Mouse (Mus musculus) left cerebral cortex, postnatal 25 days (tissue): ENCODE data around the gene Slc2a13. TPM values are rescaled to one million over a fixed set of nuclear protein-coding genes. Genes with fewer than 3 reads are reported as not detected.

Source experiments
- DNase-seq, 2 experiments: peaks; one replicate each; pipeline ENCODE4 v3.0.0; 2022; ENCODE audit warnings: low spot score in 2 of 2, mixed read lengths in 1 of 2
- intact Hi-C: fragments of 180-260 bp; cut with DNase I; formaldehyde crosslinking; loops from one replicate; pipeline ENCODE4 v1.15.1; 2025
- total RNA-seq, 2 experiments: library from RNA; stranded (reverse); gene quantifications; 2 replicates each; pipeline ENCODE4 v1.2.3; 2021

Gene Slc2a13
- 100 to 1,000 TPM; 109 to 116 TPM for total RNA-seq

DNA sequence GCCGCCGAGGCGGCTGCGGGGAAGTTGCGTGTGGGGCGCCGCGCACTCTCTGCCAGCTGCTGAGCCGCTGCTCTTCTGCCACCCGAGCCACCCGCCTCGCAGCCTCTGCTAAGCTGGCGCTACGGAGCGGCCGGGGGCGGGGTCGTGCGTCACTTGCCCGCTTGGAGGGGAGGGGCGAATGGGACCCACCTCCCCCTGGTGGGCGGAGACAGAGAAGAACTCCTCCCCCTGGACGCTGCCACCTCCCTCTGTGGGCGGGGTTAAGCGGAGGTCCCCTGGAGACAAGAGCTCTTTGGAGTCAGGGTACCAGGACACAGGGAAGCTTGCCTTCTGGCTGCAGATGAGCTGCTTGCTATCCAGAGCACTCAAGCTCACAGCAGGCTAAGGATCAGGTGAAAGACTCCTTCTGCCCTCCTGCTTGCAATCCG lies at the start of gene Slc2a13:
Slc2a13 (minus strand) TSS at position 151 of the 428 bp plus-strand sequence.
- peak; percentile 89 to 95 for DNase-seq
- intact Hi-C loops = loop anchor here (2.0 to 5.0 kb wide), 4 partner anchors 196 to 381 kb away; partner anchors contain the start of gene Abcd2

DNA sequence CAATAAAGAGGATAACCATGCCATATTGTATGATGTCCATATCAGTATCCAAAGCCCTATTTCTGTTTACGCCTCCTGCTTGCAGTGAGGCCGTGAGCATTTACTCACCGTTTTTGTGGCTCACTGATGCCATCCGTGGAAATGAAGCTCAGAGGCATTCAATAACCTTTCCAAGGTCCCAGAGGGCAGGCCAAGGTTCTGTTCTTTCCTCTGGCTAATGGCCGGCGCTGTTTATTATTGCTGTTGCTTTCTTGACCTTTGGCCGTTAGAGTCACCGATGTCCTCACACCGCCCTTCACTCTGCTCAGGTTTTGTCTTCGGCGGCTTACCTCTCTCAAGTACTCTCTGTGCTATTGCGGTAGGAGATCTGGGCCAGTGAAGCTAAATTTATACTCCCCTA lies 43.0 kb upstream of the Slc2a13 start:
- intact Hi-C loops = no loop called here
- DNase-seq = no peak

DNA sequence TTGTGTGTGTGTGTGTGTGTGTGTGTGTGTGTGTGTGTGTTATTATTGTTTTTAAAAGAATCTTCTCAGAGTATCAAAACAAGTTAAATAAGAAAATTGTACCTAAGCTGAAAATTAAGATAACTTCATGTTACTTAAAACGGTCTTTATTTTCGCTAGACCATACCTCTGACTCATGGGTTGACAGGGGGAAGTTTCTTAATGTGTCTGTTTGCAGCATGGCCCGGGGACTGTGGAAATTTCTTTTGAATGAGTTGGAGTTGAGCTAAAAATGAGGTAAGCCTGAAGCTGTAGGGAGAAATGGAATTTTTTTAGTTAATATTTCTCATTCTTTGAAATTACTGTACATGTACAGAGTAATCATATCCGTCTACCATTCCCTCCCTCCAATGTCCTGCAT lies 42.5 kb upstream of the Slc2a13 start:
- intact Hi-C loops = loop anchor here (1.0 kb wide), 1 partner anchor 58 kb away; the partner anchor contains the start of gene Lrrk2
- DNase-seq = peak in 1 of 2 experiments; percentile 60

DNA sequence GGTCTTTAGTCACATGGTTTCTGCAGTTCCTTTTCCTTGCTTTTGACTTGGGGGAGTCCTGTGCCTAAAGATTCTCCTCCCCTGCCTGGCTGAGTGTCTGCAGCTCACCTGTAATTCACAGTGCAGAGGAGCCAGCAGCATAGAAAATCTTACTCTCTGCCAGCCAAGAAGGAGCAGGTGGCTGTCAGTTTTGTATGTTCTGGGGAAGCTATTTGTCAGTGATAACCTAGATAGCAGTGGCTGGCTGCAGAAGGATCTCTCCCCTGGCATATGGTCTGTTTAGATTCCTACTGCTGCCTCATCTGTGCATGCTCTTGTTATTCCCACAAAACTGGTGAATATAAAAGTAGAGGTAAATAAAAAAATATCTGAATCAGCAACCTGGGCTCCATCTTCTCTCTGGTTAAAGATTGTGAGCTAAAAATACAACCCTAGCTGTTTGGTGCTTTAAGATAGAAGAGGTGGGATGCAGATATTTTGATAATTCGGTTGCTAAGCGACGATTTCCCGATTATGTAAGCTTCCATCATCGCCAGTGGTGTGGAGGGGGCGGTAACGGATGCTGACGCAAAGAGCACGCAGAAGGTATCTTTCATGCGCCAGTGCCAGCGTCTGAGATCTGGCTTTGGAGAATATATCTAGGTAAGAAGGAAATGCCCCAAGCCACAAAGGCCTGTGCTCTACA lies 41.1 kb upstream of the Slc2a13 start:
- peak; percentile 82 to 96 for DNase-seq
- intact Hi-C loops = no loop called here

DNA sequence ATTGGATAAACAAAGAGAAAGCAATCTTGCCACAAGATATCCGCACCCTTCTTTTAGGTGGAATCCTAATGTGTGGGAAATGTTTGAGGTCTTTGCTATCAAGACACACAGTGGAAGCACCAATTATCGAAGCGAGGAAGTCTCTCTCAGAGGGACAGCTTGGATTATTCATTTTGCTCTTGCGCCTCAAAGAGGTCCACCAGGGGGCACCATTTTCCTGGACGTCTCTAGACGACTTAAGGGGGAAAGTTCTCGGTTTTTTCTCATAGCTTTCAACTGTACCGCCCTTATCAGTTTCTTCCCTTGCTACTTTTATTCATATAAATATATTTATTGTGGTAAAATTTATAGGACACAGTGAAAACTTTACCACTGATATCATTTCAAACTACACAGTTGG lies 36.7 kb upstream of the Slc2a13 start:
- intact Hi-C loops = loop anchor here (2.0 kb wide), 1 partner anchor 143 kb away; no protein-coding TSS in a partner anchor
- DNase-seq = peak; percentile 37 to 63

DNA sequence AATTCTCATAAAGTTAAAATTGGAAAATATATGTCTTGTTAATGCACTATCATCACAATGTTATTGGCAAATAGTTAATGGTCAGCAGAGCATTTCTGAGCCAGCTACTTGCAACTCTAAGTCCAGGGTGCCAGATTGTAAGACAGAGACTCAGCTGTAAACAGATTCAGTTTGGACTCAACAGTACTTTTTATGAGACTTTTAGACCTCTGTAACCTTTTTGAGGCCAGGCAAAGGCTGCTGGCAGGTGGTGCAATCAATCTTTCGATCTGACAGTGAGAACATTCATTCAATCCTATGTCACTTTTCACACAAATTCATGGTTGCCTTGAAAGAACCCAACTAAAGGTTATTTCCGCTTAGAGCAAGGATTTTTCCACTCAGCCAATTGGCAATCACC lies 35.8 kb upstream of the Slc2a13 start:
- intact Hi-C loops = loop anchor here (2.0 kb wide), 1 partner anchor 144 kb away; no protein-coding TSS in a partner anchor

DNA sequence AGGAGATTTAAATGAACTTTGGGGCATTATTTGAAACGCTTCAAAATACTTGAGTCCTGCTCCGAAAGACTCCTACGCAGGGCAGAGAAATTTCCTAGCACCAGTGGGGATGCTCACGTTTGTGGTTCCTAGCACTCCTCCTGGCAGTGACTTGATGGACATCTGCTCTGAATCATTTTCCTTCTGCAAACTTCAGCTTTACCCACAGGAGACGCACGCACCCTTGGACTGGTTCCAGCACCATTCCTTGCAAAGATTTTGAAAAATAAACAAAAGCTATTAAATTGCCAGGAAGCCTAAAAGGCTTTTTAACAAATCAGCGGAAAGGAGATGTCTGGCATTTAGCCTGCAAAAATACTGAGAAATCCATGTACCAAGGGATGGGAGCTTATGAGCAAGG lies 28.1 kb upstream of the Slc2a13 start:
- intact Hi-C loops = no loop called here
- peak; percentile 26 to 53 for DNase-seq

More for the DNA sequence above, 35.8 kb upstream of the Slc2a13 start:
- no peak for DNase-seq

DNA sequence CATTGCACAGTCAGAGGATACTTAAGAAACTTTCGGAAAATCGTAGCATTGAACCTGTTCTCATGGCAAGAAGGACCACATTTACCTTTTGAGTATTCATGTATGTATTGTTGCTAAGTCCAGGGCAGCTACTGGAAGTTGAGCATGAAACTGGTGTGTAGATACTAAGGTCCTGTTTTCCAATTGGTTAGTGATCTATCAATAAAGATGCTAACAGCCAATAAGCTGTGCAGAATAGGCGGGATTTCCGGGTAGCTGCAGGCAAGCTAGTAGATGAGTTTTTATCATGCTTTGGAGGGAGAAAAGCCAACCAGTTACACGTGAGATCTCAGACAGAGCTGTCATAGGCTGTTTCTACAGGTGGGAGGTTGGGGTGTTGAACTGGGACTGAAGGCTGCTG lies 24.2 kb upstream of the Slc2a13 start:
- intact Hi-C loops = no loop called here
- DNase-seq = no peak

DNA sequence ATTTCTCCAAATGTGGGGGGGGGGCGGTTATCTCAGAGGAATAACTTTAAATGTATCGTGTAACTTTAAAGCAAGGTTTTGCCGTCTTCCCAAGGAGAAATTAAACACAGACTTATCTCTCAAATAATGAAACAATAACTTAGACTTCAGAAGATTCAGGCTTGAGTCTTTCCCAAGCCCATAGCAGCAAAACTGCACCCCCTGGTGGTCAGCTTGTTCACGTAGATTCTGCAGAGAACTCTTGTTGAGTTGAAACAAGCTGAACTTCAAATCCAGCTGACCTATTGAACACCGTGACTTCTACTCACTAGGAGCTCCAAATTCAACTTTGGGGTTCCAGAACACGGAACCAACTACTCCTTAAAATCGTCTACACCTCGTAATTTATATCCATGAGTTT lies 1.4 kb upstream of the Slc2a13 start:
- peak; percentile 82 to 88 for DNase-seq
- intact Hi-C loops = loop anchor here (1.0 to 5.0 kb wide), 4 partner anchors 96 to 382 kb away; partner anchors contain the start of gene Abcd2

DNA sequence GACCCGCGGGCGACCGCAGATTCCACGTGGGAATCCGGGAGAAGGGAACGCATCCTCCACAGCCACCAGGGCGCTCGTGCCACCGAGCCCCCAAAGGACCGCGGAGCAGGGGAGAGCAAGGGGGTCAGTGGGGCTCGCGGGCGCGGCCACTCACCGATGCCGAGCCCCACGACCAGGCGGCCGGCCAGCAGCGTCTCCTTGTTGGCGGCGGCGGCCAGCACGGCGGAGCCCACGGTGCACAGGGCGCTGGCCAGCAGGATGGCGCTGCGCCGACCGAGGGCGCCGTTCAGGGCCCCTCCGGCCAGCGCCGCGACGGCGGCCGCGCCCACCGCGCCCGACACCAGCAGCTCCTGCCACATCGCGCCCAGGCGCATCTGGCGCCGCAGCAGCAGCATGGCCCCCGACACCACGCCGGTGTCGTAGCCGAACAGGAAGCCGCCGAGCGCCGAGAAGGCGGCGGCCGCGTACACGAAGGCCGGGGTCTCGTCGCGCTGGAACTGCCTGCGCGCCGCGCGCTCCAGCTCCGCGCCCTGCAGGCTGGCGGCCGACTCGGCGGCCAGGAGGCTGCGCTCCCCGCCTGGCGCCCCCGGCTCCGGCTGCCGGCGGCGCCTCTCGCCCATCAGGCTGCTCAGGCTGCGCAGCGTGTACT lies 516 bp downstream of the Slc2a13 start:
- no peak for DNase-seq
- intact Hi-C loops = loop anchor here (2.0 to 5.0 kb wide), 4 partner anchors 195 to 380 kb away; partner anchors contain the start of gene Abcd2

DNA sequence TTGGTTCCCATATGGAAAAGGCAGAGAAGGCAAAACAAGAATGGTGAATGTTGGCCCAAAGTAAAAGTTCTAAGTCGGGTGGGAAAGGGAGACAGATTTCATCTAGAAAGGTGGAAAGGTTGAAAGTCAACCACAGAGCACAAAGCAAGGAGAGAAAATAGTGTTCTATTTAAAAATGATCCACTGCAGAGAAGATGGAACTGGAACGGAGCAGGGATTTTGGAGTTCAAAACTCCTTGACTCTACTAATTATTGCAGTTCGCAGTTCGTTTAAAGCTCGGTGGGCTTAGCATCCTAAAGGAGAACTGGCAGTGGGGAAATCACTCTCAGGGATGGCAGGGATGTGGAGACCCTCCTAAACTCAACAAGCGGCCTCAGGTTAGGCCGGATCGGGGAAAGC lies 1.1 kb downstream of the Slc2a13 start:
- intact Hi-C loops = loop anchor here (2.0 to 5.0 kb wide), 4 partner anchors 195 to 380 kb away; partner anchors contain the start of gene Abcd2
- DNase-seq = no peak

DNA sequence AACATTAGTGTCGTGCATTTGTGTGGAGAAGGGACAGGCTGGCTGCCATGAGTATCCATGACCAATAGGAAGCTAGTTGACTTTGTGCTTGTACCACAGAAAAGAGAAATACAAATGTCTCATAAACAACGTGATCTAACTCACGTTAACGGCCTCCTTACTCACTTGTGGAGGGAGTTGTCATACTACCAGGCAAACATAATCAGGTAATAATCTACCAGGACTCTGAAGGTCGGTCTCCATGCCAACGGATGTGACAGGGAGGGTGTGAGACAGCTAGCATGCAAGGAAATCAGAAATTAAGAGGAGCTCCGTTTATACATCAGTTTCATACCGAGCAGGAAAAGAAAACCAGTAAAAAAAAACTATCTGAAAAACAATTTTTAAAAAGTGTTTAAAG lies 6.3 kb downstream of the Slc2a13 start:
- intact Hi-C loops = no loop called here
- DNase-seq = no peak

DNA sequence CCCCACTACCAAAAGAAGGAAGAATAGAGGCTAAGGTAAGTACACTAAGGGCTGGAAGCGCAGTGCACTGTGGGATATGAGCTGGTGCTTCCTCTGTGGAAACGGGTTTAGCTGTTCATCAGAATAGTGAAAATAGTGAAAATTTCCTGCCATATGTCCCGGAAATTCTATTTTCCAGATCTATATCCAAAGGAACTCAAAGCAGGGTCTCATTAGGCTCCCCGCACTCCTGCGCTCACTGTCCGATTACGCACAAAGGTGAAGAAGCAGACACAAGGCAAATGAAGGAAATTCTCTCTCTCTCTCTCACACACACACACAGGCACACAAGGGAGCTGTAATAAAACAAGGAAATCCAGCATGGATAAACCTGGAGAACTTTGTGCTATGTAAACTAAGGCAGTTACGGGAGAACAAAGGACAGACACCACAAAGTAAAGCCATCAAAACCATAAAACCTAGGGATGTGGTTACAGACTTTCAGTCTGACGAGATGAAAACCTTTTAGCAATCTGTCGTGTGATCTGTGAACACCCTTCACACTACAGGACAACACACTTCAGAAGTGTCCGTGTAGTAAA lies 7.9 kb downstream of the Slc2a13 start:
- intact Hi-C loops = no loop called here
- DNase-seq = no peak

DNA sequence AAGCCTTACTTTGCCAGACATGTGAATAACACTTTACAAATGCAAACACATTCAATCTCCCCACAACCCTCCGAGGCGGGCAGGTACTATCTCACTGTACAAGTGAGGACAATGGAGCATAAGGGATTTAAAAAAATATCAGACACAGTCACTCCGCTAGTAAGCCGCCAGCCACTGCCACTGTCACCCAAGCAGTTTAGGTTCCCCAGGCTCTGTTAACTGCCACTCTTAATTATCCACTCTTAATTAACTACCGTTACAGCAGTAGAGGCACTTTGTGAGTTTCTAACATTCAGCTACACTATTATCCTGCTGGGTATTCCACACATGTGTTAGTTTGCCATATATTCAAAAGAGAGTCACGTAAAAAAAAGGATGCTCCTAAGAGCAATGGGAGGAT lies 11.3 kb downstream of the Slc2a13 start:
- intact Hi-C loops = no loop called here
- no peak for DNase-seq

DNA sequence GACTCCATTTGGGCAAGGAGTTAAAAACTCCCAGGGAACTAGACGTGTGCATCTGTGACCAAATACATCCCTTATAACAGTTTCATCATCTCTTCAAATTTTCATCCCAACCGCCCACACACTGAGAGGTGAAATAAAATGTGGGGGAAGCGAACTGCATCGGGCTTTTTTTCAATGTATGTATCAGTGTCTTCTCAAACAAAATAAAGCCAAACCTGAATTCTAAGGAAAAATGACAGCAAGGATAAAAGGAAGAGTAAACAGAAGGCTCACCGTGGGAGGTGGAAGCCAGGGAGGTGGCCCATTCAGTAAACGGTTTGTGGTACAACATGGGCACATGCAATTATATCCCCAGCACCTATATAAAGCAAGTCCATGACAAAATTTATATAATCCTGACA lies 17.7 kb downstream of the Slc2a13 start:
- peak in 1 of 2 experiments; percentile 74 for DNase-seq
- intact Hi-C loops = no loop called here

DNA sequence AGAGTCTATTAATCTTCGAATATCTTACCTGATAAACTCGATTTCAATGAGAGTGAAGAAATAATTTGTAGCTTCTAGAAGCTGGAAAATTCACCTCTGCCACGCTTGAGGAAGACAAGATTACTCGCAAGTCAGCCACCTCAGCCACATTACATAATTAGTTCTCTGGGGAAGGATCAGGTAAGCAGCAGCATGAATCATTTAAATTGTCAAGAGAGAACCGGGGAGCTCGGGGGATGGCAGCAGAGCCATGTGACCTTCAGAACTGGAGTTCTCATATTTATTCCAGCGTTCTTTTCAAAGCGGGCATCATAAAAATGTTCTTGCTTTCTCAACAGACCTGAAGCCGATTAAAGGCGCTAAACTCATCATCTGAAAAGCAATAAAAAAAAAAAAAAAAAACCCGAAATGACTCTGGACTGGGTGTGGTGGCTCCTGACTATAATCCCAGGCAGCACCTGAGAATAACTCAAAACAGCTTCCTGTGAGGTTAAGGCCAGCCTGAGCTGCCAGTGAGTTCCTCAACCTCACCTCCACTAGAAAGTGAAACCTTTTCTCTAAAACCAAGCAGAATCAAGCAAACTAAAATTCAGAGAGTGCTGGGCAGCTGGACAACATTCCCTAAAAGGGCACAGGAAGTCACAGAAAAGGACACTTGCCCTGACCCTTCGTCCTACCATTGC lies 24.3 kb downstream of the Slc2a13 start:
- intact Hi-C loops = no loop called here
- no peak for DNase-seq

DNA sequence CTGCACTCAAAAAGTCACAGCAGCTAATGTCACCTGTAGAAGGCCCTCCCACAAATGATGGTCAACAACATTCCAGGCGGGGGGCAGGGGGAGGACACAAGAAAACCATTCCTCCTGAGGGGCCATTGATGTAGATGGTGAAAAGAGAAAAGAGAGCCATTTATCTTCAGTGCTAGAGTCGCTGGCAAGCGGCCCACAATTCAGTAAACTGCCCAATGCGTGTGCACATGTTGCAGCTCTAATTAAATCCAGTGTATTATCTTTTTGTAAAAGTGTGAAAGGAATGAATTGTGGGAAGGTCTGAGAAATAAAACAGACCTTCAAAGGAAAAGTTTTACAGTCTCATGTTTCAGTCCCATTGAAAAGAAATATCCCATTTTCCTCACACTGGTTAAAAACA lies 28.5 kb downstream of the Slc2a13 start:
- DNase-seq = no peak
- intact Hi-C loops = no loop called here

DNA sequence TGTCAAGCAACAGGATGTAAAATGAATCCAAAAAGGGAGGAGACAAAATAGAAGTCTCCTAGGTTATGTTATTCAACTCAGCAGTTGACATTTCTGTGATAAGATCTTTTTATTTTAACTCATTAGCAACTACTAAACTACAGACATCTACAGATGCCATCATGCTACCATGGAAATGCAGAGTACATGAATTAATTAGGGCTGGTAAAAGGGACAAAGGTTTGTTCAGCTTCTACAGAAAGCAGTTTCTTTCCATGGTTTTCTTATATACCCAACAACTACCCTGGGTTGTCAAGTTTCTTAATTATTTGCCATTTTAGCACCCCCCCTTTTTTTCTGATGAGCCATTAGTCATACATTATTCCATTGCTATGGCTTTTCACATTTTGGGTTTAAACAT lies 34.6 kb downstream of the Slc2a13 start:
- no peak for DNase-seq
- intact Hi-C loops = no loop called here

DNA sequence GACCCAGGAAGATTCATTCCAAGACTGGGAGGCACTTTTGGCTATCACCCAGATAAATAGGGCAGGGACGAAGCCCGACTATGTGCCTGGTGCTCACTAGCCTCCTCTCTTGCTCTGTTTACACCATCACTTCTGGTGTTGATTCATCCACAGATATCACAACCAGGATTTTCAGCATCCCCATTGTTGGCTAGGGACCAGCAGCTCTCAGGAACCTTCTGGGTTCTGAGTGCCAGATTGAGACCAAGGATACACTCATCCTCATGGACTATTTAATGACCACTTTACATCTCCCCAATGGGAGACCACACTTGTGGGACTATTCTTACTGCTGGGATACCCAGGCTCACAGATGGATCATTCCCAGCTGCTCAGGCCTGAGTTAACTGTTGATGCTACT lies 46.2 kb downstream of the Slc2a13 start:
- DNase-seq = no peak
- intact Hi-C loops = no loop called here

DNA sequence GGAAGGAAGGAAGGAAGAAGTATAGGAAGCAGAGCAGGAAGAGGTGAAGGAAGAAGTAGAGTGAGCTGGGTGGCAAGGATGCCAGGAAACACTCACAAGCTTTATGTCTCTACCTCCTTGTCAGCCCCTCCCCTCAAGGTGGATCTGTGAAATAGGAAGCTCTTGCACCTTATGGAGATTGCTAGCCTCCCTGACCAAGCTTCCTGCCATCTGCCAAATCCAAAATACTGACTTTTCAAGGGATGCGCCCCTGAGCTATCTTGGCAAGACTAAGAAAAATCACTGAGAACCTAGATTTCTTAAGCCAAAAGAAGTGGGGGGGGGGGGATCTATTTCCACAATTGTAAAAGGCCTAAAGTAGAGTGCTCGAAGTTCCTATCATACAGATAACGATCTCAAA lies 46.9 kb downstream of the Slc2a13 start:
- DNase-seq = no peak
- intact Hi-C loops = no loop called here
